Mouse (Mus musculus): ENCODE measurements at regions not wholly inside any gene's neighbourhood (a gene's known extent, or its start where the extent isn't known, plus 50 kb on each side); places are given as distances from the start of the nearest gene placed in this dataset.

- DNase-seq (ENCODE audit: low spot score) = no peak
Measured at GRCm38 (mm10) chr17:87501098-87501497, 54.4 kb upstream of the Calm2 start.

GRCm38 (mm10) chr17:87501687-87502387 is 55.1 kb upstream of the Calm2 start:
- DNase-seq (ENCODE audit: low spot score) = no peak

- DNase-seq (ENCODE audit: low spot score) = peak; percentile 33
Measured at GRCm38 (mm10) chr17:87502388-87503369, 55.9 kb upstream of the Calm2 start.

GRCm38 (mm10) chr17:87503491-87503890 is 56.8 kb upstream of the Calm2 start:
- no peak for DNase-seq (ENCODE audit: low spot score)

- DNase-seq (ENCODE audit: low spot score) = no peak
Measured at GRCm38 (mm10) chr17:87504960-87505681, 58.4 kb upstream of the Calm2 start.

- no peak for DNase-seq (ENCODE audit: low spot score)
Measured at GRCm38 (mm10) chr17:87507848-87508247, 61.1 kb upstream of the Calm2 start.

- DNase-seq (ENCODE audit: low spot score) = no peak
Measured at GRCm38 (mm10) chr17:87508582-87509253, 62.0 kb upstream of the Calm2 start.

GRCm38 (mm10) chr17:87512000-87512611 is 65.4 kb upstream of the Calm2 start:
- DNase-seq (ENCODE audit: low spot score) = no peak

GRCm38 (mm10) chr17:87513822-87514221 is 67.1 kb upstream of the Calm2 start:
- peak; percentile 6 for DNase-seq (ENCODE audit: low spot score)

GRCm38 (mm10) chr17:87514366-87515126 is 67.8 kb upstream of the Calm2 start:
- no peak for DNase-seq (ENCODE audit: low spot score)

GRCm38 (mm10) chr17:87517258-87517657 is 70.5 kb upstream of the Calm2 start:
- no peak for DNase-seq (ENCODE audit: low spot score)

- DNase-seq (ENCODE audit: low spot score) = no peak
Measured at GRCm38 (mm10) chr17:87519454-87519853, 72.7 kb upstream of the Calm2 start.

GRCm38 (mm10) chr17:87520841-87521240 is 74.1 kb upstream of the Calm2 start:
- no peak for DNase-seq (ENCODE audit: low spot score)

- DNase-seq (ENCODE audit: low spot score) = no peak
Measured at GRCm38 (mm10) chr17:87521622-87522151, 75.0 kb upstream of the Calm2 start.

GRCm38 (mm10) chr17:87522500-87523091 is 75.9 kb upstream of the Calm2 start:
- DNase-seq (ENCODE audit: low spot score) = no peak

- no peak for DNase-seq (ENCODE audit: low spot score)
Measured at GRCm38 (mm10) chr17:87523643-87524042, 76.9 kb upstream of the Calm2 start.

GRCm38 (mm10) chr17:87527174-87527573 is 80.4 kb upstream of the Calm2 start:
- no peak for DNase-seq (ENCODE audit: low spot score)

- DNase-seq (ENCODE audit: low spot score) = peak; percentile 65
Measured at GRCm38 (mm10) chr17:87530162-87530817, 83.6 kb upstream of the Calm2 start.

All from thymus, postnatal 0 days (tissue).